Mouse (Mus musculus) MEL (cell line): ENCODE measurements around the gene Gm17509. TPM values are rescaled to one million over a fixed set of nuclear protein-coding genes. Genes with fewer than 3 reads are reported as not detected.

Source experiments
- DNase-seq: peaks from one replicate; pipeline ENCODE4 v3.0.0; 2011; ENCODE audit warnings: low read depth, low spot score
- H3K27ac ChIP-seq: 2 replicates; pipeline ENCODE4 v1.5.1; 2012; ENCODE audit warnings: low read depth, mild to moderate bottlenecking, control low read depth, low read length, moderate library complexity; ENCODE audit not compliant: control insufficient read depth
- H3K27me3 ChIP-seq, 2 experiments: fragments of 150-350 bp in 1 of 2; sonication (generic) in 1 of 2; 2 replicates each; pipeline ENCODE4 v1.6.1; 2012; ENCODE audit warnings: low read length in 2 of 2, mild to moderate bottlenecking in 2 of 2, improper control_type of control experiment in 1 of 2, moderate library complexity in 1 of 2; ENCODE audit not compliant: insufficient read depth in 2 of 2, control insufficient read depth in 1 of 2
- H3K36me3 ChIP-seq, 2 experiments: 2 replicates each; pipeline ENCODE4 v1.6.1; 2012 to 2014; ENCODE audit warnings: low read length in 2 of 2, improper control_type of control experiment in 1 of 2, inconsistent platforms in 1 of 2, mild to moderate bottlenecking in 1 of 2; ENCODE audit not compliant: insufficient read depth in 2 of 2, control insufficient read depth in 1 of 2
- H3K4me1 ChIP-seq, 2 experiments: fragments of 150-350 bp in 1 of 2; sonication (generic) in 1 of 2; 2 replicates each; pipeline ENCODE4 v1.6.1; 2012; ENCODE audit warnings: low read length in 2 of 2, improper control_type of control experiment in 1 of 2, mild to moderate bottlenecking in 1 of 2; ENCODE audit not compliant: insufficient read depth in 2 of 2, control insufficient read depth in 1 of 2
- H3K4me3 ChIP-seq, 2 experiments: fragments of 150-350 bp in 1 of 2; sonication (generic) in 1 of 2; 2 replicates each; pipeline ENCODE4 v1.5.1; 2012; ENCODE audit warnings: low read depth in 2 of 2, low read length in 2 of 2, mild to moderate bottlenecking in 2 of 2, moderate library complexity in 2 of 2, control low read depth in 1 of 2, improper control_type of control experiment in 1 of 2; ENCODE audit not compliant: control insufficient read depth in 1 of 2, insufficient read depth in 1 of 2
- H3K79me2 ChIP-seq: 2 replicates; pipeline ENCODE4 v1.6.1; 2012; ENCODE audit warnings: mild to moderate bottlenecking, low read length, moderate library complexity; ENCODE audit not compliant: control insufficient read depth, poor library complexity, insufficient read depth
- H3K9ac ChIP-seq: 2 replicates; pipeline ENCODE4 v1.6.1; 2012; ENCODE audit warnings: low read depth, mild to moderate bottlenecking, control low read depth, low read length, moderate library complexity; ENCODE audit not compliant: control insufficient read depth, poor library complexity, severe bottlenecking
- H3K9me3 ChIP-seq: fragments of 150-350 bp; sonication (generic); replicated peaks from 2 replicates; pipeline ENCODE4 v1.6.1; 2012; ENCODE audit warnings: mild to moderate bottlenecking, low read length, improper control_type of control experiment, moderate library complexity; ENCODE audit not compliant: insufficient read depth
- BHLHE40 ChIP-seq: IDR thresholded peaks from 2 replicates; pipeline ENCODE4 v1.6.1; 2012; ENCODE audit warnings: low read depth, mild to moderate bottlenecking, inconsistent platforms, low read length, improper control_type of control experiment, borderline replicate concordance
- CHD1 ChIP-seq: IDR thresholded peaks from 2 replicates; pipeline ENCODE4 v1.6.1; 2012; ENCODE audit warnings: low read depth, mild to moderate bottlenecking, inconsistent platforms, low read length, improper control_type of control experiment
- E2F4 ChIP-seq: IDR thresholded peaks from 2 replicates; pipeline ENCODE4 v1.6.1; 2011; ENCODE audit warnings: low read depth, low read length, improper control_type of control experiment, borderline replicate concordance
- EP300 ChIP-seq, 2 experiments: IDR thresholded peaks; 2 replicates each; pipeline ENCODE4 v1.6.1; 2011; ENCODE audit warnings: improper control_type of control experiment in 2 of 2, low read length in 2 of 2, low read depth in 1 of 2, mild to moderate bottlenecking in 1 of 2
- HCFC1 ChIP-seq: IDR thresholded peaks from 2 replicates; pipeline ENCODE4 v1.6.1; 2012; ENCODE audit warnings: low read depth, mild to moderate bottlenecking, inconsistent platforms, low read length, improper control_type of control experiment, moderate library complexity
- JUND ChIP-seq: IDR thresholded peaks from 2 replicates; pipeline ENCODE4 v1.6.1; 2011; ENCODE audit warnings: low read depth, mild to moderate bottlenecking, improper control_type of control experiment, low read length
- KAT2A ChIP-seq: conservative IDR thresholded peaks from 2 replicates; pipeline ENCODE4 v1.6.1; 2012; ENCODE audit warnings: low read depth, low read length, improper control_type of control experiment, inconsistent platforms
- MAX ChIP-seq: IDR thresholded peaks from 2 replicates; pipeline ENCODE4 v1.6.1; 2011; ENCODE audit warnings: low read length, improper control_type of control experiment
- MXI1 ChIP-seq: IDR thresholded peaks from 2 replicates; pipeline ENCODE4 v1.6.1; 2011; ENCODE audit warnings: mild to moderate bottlenecking, low read depth, low read length, improper control_type of control experiment
- MYB ChIP-seq: IDR thresholded peaks from 2 replicates; pipeline ENCODE4 v1.6.1; 2011; ENCODE audit warnings: mild to moderate bottlenecking, low read depth, low read length, improper control_type of control experiment
- RAD21 ChIP-seq: IDR thresholded peaks from 2 replicates; pipeline ENCODE4 v1.6.1; 2011; ENCODE audit warnings: mild to moderate bottlenecking, low read depth, low read length, improper control_type of control experiment
- TCF12 ChIP-seq: IDR thresholded peaks from 2 replicates; pipeline ENCODE4 v1.6.1; 2014; ENCODE audit warnings: low read depth, mild to moderate bottlenecking, inconsistent platforms, low read length, improper control_type of control experiment, moderate library complexity
- UBTF ChIP-seq: IDR thresholded peaks from 2 replicates; pipeline ENCODE4 v1.6.1; 2012; ENCODE audit warnings: low read depth, mild to moderate bottlenecking, inconsistent platforms, low read length, improper control_type of control experiment, moderate library complexity, borderline replicate concordance; ENCODE audit not compliant: insufficient read depth
- USF1 ChIP-seq: IDR thresholded peaks from 2 replicates; pipeline ENCODE4 v1.6.1; 2014; ENCODE audit warnings: low read depth, mild to moderate bottlenecking, inconsistent platforms, low read length, improper control_type of control experiment, moderate library complexity
- ZMIZ1 ChIP-seq: IDR thresholded peaks from 2 replicates; pipeline ENCODE4 v1.6.1; 2012; ENCODE audit warnings: low read depth, mild to moderate bottlenecking, inconsistent platforms, low read length, improper control_type of control experiment, moderate library complexity
- polyA plus RNA-seq, 2 experiments: library from polyadenylated mRNA; stranded (reverse) in 1 of 2; unstranded in 1 of 2; fragments of >175 nt in 1 of 2; fragments of >200 nt in 1 of 2; gene quantifications; 2 replicates each; pipeline versions ENCODE4 v1.2.1 to v1.2.4; 2012; ENCODE audit warnings: low replicate concordance in 2 of 2, low read depth in 1 of 2; ENCODE audit not compliant: insufficient read length in 2 of 2, insufficient read depth in 1 of 2, missing spikeins in 1 of 2
- total RNA-seq: library from RNA; depleted of rRNA; stranded (reverse); fragments of 300-350 nt; gene quantifications from 2 replicates; pipeline ENCODE4 v1.2.3, GENCODE M21; 2012

The Gm17509 gene
- total and polyA plus RNA-seq, 3 experiments, result not detected

GRCm38 (mm10) chr13:117242621-117243020 lies 21.7 kb upstream of the Gm17509 start:
- TF ChIP-seq RAD21, result no peak
- no peak for TF ChIP-seq MAX
- TF ChIP-seq BHLHE40, result no peak
- DNase-seq, result no peak
- Histone ChIP-seq H3K9me3 (no peaks in the 10 kb centered on the region), H3K79me2 (no peaks in the 10 kb centered on the region), H3K4me1 (no peaks in the 10 kb centered on the region), H3K27ac (no peak overlapping the region), H3K9ac (no peak overlapping the region), H3K27me3 (no peaks in the 10 kb centered on the region), H3K36me3 (no peaks in the 10 kb centered on the region), H3K4me3 (no peak overlapping the region)

GRCm38 (mm10) chr13:117242063-117242462 lies 21.2 kb upstream of the Gm17509 start:
- no peaks in the 10 kb centered on the region for H3K27me3 ChIP-seq
- no peaks in the 10 kb centered on the region for H3K79me2 ChIP-seq
- DNase-seq, result no peak
- no peaks in the 10 kb centered on the region for H3K4me1 ChIP-seq
- TF ChIP-seq JUND (no peak), USF1 (no peak)
- no peak overlapping the region for H3K9ac ChIP-seq
- no peak overlapping the region for H3K4me3 ChIP-seq
- no peak overlapping the region for H3K27ac ChIP-seq
- no peaks in the 10 kb centered on the region for H3K9me3 ChIP-seq
- H3K36me3 ChIP-seq, result no peaks in the 10 kb centered on the region

GRCm38 (mm10) chr13:117237111-117237510 lies 16.2 kb upstream of the Gm17509 start:
- H3K4me1 ChIP-seq, result no peaks in the 10 kb centered on the region
- no peak overlapping the region for H3K4me3 ChIP-seq
- DNase-seq, result no peak
- no peaks in the 10 kb centered on the region for H3K36me3 ChIP-seq
- H3K27ac ChIP-seq, result no peak overlapping the region
- H3K27me3 ChIP-seq, result no peaks in the 10 kb centered on the region
- TF ChIP-seq E2F4 (no peak), UBTF (no peak), RAD21 (no peak), MXI1 (no peak), KAT2A (no peak), ZMIZ1 (no peak), CHD1 (no peak), EP300 (IDR thresholded peaks at IDR 0.05; ENCODE audit: low read depth in 1 of 2, low read length in 2 of 2) (no peak), HCFC1 (no peak), TCF12 (no peak), MYB (no peak)
- TF ChIP-seq, all 39 proteins: peak for 0
- Histone ChIP-seq H3K9ac (no peak overlapping the region), H3K9me3 (no peaks in the 10 kb centered on the region), H3K79me2 (no peaks in the 10 kb centered on the region)
